Mouse (Mus musculus): ENCODE measurements around the gene Cfdp1.

- TF ChIP-seq POLR2A (IDR thresholded peaks at IDR 0.05; ENCODE audit: extremely low read depth, insufficient read depth, low read length) (no peak), CTCF (IDR thresholded peaks at IDR 0.05; ENCODE audit: extremely low read depth, insufficient read depth, low read length) (no peak)
Measured at GRCm38 (mm10) chr8:111808891-111809622, 45.0 kb downstream of the Cfdp1 start.

Data from cortical plate, adult 2 months (tissue).